Mouse (Mus musculus): ENCODE measurements at regions not wholly inside any gene's neighbourhood (a gene's known extent, or its start where the extent isn't known, plus 50 kb on each side); places are given as distances from the start of the nearest gene placed in this dataset.

DNA sequence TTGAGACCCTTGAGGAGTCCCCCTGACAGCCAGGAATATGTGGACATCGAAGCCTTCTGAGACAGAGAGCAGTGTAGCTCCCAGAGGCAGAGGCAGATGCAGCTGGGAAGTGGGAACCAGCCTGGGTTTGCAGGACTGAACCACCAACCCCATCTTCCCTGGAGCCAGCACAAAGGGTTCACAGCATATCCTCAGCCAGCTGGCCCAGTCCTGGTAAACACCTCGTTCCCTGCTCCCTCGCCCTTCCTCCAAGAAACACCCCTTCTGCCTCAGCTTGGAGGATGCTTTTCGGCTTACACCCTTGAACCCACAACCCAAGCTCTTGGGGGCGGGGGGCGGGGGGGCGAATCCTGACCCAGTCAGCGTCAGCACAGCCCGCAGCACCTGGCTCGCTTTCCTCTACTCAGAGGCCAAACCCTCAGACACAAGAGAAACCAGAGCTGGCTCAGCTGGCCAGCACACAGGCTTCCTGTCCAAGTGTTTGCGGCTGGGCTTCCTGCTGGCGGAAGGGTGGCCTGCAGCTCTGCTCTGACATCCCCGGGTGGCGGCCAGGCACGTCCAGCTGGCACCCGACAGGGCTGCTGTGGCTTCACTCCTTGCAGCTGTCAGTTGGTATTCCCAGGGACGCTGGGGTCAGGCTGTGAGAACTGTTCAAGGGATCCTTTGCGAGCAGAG is 82.6 kb downstream of the Cpn2 start:
- TF ChIP-seq POLR2A (IDR thresholded peaks at IDR 0.05; ENCODE audit: borderline replicate concordance, extremely low read depth, insufficient read depth, insufficient read length, poor library complexity, severe bottlenecking) (no peak), CTCF (IDR thresholded peaks at IDR 0.05; ENCODE audit: borderline replicate concordance, extremely low read depth, insufficient read depth, insufficient read length) (0 out of 2 replicates have a peak, but pooled peaks have one; percentile 3)
- DNase-seq (ENCODE audit: low read depth) = peak; percentile 70

DNA sequence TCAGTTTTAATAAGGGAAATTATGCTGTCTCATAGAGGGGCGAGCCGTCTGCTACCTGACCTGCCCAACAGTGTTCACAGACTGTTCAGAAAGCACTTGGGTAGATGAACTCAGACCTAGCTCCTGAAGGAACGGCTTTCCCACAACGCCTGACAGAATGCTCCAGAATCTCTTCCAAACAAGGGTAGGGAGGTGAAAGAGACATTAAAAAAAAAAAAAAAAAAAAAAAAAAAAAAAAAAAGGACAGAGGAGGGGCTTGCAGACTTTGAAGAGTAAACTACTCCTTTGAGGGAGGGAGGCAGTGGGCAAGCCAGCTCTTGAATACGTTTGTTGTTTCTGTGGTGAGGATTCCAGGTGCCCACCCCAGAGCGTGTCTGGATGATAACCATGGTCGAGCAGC is 81.6 kb downstream of the Cpn2 start:
- TF ChIP-seq POLR2A (IDR thresholded peaks at IDR 0.05; ENCODE audit: borderline replicate concordance, extremely low read depth, insufficient read depth, insufficient read length, poor library complexity, severe bottlenecking) (no peak), CTCF (IDR thresholded peaks at IDR 0.05; ENCODE audit: borderline replicate concordance, extremely low read depth, insufficient read depth, insufficient read length) (no peak)
- DNase-seq (ENCODE audit: low read depth) = no peak

DNA sequence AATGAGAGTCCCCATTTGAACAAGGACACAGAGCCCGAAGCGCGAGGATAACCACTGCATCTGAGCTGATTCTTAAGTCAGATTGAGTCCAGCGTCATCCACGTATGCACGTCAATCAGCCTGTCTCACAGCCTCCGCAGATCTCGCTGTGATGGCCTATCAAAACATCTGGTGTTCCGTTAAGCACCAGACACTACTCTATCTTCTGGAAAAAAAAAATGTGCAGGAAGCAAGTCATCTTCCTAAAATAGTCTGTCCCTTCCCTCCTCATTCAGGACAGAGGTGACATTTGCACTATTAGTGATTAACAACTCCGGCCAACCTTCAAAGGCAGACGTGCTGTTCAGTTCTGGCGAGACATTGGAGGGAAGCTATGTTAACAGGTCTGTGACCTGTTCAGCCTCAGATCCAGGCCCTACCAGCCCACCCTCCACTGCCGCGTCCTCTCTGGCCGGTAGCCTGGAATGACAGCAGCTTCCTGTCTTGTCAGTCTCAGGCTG is 81.0 kb downstream of the Cpn2 start:
- TF ChIP-seq CTCF (IDR thresholded peaks at IDR 0.05; ENCODE audit: borderline replicate concordance, extremely low read depth, insufficient read depth, insufficient read length) (no peak), POLR2A (IDR thresholded peaks at IDR 0.05; ENCODE audit: borderline replicate concordance, extremely low read depth, insufficient read depth, insufficient read length, poor library complexity, severe bottlenecking) (no peak)
- no peak for DNase-seq (ENCODE audit: low read depth)

DNA sequence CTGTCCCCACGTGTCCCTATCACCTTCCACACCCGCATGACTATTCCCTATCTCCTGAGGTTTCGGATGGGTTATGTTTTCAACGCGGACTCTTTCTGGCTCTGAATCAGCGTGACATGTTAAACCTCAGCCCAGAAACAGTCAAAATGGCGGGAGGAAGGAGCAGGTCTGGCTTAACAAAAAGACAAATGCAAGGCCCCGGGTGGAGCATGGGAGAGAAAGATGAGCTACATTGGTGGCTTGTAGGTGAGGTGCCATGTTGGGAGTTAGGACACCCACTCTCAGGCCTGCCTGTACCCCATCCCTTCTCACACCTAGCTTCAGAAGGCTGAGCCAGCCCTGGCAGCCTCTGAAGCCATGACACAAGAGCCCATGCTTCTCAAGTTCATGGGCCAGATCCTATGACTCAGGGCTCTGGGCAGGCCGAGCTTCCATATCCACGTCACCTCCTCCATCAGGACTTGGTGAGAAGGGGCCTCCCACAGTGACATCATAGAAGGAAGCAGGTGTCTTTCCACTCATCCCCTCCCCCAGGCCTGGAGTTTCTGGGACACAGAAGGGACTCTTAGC is 80.5 kb downstream of the Cpn2 start:
- no peak for DNase-seq (ENCODE audit: low read depth)
- TF ChIP-seq CTCF (IDR thresholded peaks at IDR 0.05; ENCODE audit: borderline replicate concordance, extremely low read depth, insufficient read depth, insufficient read length) (no peak), POLR2A (IDR thresholded peaks at IDR 0.05; ENCODE audit: borderline replicate concordance, extremely low read depth, insufficient read depth, insufficient read length, poor library complexity, severe bottlenecking) (no peak)

DNA sequence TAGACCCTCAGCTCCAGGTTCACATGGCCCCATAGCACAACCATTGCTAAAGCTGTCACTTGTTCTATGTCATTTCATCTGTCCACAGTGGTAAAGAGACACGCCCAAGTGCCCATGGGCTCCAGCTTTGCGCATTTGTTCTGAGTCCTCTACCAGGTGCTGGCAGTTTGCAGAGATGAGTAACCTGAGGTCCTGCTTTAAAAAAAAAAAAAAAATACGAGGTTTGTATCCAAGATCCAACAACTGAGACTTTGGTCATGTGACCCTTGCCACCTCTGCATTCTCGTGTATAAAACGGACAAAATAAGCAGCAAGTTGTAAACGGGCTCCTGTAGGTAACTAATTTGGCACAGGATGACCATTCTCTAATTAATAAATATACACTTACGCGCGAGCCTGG is 79.9 kb downstream of the Cpn2 start:
- no peak for DNase-seq (ENCODE audit: low read depth)
- no peak for TF ChIP-seq POLR2A (IDR thresholded peaks at IDR 0.05; ENCODE audit: borderline replicate concordance, extremely low read depth, insufficient read depth, insufficient read length, poor library complexity, severe bottlenecking)
- TF ChIP-seq CTCF (IDR thresholded peaks at IDR 0.05; ENCODE audit: borderline replicate concordance, extremely low read depth, insufficient read depth, insufficient read length) = no peak

DNA sequence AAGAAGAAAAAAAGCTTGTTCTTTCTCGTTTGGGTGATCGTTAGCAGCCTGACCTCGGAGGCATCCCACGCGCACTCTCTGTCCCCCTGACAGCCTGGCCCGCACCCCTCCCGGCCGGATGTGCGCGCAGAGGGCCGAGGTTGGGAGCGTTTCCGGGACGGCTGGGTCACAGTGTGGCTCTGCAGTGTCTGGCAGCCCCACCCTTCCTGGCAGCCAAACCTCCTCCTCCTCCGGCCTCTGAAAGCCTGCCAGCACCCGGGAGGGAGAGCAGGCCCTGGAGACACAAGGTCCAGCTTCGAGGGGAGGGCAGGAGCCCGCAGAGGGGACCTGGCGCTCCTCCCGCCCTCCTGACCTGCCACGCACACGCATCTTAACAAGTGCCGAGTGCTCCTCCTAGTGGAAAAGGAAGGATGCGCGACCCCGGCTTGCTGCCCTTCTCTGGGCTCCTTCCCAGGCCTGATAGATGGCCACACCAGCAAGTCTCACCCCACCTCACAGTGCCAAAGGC is 79.3 kb downstream of the Cpn2 start:
- TF ChIP-seq CTCF (IDR thresholded peaks at IDR 0.05; ENCODE audit: borderline replicate concordance, extremely low read depth, insufficient read depth, insufficient read length) (peak; percentile 87), POLR2A (IDR thresholded peaks at IDR 0.05; ENCODE audit: borderline replicate concordance, extremely low read depth, insufficient read depth, insufficient read length, poor library complexity, severe bottlenecking) (no peak)
- peak; percentile 92 for DNase-seq (ENCODE audit: low read depth)

DNA sequence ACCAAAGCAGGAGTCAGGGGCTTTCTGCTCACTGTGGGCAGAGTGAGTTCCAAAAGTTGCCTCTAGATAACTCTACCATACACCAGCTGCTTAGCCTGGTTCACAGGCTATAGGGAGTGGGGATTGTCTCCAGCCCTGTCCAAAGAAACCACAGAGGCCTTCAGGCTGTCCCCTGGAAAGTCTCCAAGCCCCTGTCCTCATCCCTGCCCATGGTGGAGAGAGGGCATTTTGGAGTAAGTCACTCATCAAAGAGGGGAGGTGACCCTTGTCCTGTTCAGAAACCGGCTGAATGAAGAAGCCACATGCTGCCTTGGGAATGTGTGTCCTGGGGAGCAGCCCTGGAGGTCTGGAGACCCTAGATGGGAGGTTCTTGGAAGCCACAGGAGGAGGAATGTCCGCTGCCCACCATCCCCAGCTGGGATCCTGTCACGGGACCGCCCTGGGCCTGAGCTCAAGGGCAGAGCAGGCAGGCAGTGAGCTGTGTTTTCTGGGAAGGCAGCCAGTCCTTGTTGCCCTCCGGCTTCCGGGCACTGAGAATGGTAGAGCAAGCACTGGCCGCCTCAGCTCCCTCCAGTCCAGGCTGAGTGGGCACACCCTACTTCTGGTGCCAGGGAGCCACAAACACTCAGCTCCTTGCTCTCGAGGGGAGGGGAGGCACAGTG is 78.4 kb downstream of the Cpn2 start:
- DNase-seq (ENCODE audit: low read depth) = peak; percentile 71

DNA sequence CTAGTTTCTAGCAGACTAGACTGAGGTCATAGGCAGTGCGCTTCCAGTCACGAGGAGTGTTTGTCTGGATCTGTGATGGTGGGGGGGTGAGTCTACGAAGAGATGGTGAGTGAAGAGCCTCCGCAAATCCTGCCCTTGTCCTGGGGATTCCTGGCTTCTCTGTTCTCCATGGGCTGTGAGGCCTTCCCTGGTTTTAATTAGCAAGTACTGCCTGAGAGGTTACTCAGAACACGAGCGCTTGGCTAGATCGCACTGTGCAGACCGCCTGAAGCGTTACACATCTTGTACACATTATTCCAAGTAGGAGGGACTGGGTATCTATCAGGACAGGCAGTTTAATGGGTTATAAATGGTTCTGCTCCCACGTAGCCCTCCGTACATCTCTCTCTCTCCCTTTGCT is 76.9 kb downstream of the Cpn2 start:
- no peak for TF ChIP-seq CTCF (IDR thresholded peaks at IDR 0.05; ENCODE audit: borderline replicate concordance, extremely low read depth, insufficient read depth, insufficient read length)
- TF ChIP-seq POLR2A (IDR thresholded peaks at IDR 0.05; ENCODE audit: borderline replicate concordance, extremely low read depth, insufficient read depth, insufficient read length, poor library complexity, severe bottlenecking) = no peak
- peak; percentile 31 for DNase-seq (ENCODE audit: low read depth)

More for the DNA sequence above, 78.4 kb downstream of the Cpn2 start:
- TF ChIP-seq CTCF (IDR thresholded peaks at IDR 0.05; ENCODE audit: borderline replicate concordance, extremely low read depth, insufficient read depth, insufficient read length) = no peak
- TF ChIP-seq POLR2A (IDR thresholded peaks at IDR 0.05; ENCODE audit: borderline replicate concordance, extremely low read depth, insufficient read depth, insufficient read length, poor library complexity, severe bottlenecking) = no peak

DNA sequence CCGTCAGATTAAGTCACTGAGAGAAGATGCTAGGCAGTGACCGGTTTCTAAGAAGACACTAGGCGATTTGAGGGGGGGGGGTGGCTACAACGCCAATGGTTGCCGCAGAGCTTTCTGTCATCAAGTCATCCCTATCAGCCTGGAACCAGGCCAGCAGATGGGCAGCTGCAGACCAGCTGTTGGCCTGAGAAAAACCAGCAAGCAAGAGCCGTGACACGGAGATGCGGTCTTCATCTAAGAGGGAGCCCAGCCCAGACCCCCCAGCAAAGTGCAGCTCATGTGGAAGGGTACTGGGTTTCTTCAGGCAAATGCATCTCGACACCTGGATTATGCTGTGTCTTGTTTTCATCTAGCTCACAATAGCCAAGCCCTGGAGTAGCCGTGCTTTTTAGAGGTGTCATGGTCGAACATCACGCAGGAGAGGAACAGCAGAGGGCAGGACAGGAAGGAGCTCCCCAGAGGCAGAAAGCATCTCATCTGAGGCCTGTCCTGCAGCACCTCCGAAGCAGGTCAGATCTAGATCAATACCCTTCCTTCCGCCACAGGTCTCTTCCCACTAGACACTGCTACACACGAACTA is 76.3 kb downstream of the Cpn2 start:
- DNase-seq (ENCODE audit: low read depth) = no peak
- TF ChIP-seq CTCF (IDR thresholded peaks at IDR 0.05; ENCODE audit: borderline replicate concordance, extremely low read depth, insufficient read depth, insufficient read length) = no peak
- no peak for TF ChIP-seq POLR2A (IDR thresholded peaks at IDR 0.05; ENCODE audit: borderline replicate concordance, extremely low read depth, insufficient read depth, insufficient read length, poor library complexity, severe bottlenecking)

DNA sequence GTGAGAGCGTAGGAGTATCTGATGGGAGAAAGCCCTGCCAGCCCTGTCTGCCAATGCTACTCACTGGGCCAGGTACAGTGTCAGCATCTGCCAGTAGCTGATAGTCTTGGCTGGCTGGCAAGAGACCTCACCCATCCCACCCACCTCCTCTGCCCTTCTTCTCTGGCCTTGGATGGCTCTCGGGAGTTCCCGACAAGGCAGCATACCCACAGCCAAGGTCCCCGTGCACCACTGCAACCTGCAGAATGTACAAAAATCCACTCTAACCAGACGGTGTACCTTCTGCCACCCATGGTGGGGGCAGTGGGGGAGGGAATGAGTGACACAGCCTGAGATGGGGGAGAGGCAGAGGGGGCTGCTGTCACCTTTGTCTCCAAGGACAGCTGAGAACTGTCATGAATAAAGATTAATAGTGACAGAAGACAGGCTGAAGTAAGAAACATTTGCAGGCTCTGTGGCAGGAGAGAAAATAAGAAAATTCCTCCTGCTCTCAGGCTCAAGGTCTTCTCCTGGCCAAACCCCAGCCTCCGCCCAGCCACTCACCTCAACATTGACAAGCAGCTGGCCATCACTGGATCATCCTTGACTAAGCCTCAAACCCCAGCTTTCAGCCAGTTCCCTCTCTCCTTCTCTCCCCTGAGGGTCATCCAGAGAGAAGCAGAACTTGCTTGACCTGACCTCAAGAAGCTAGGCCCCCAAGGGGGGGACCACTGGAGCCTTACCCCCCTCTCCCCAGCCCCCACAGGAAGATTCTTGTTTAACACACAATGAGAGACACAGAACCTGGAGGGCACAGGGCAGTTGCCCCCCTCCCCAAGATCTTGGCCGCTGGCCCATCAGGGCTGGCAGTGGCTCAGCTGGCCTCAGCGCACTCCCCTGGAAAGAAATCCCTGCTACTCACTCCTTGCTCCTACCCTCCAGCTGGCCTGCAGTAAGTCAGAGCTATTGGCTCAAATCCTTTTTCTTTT is 73.7 kb downstream of the Cpn2 start:
- DNase-seq (ENCODE audit: low read depth) = peak; percentile 79
- TF ChIP-seq POLR2A (IDR thresholded peaks at IDR 0.05; ENCODE audit: borderline replicate concordance, extremely low read depth, insufficient read depth, insufficient read length, poor library complexity, severe bottlenecking) (no peak), CTCF (IDR thresholded peaks at IDR 0.05; ENCODE audit: borderline replicate concordance, extremely low read depth, insufficient read depth, insufficient read length) (no peak)
